Mouse (Mus musculus): ENCODE data around the gene Negr1. TPM values are rescaled to one million over a fixed set of nuclear protein-coding genes. Genes with fewer than 3 reads are reported as not detected.
A peak's percentile ranks its signal among the peaks of the same experiment; 100 is the strongest.

Gene Negr1
- total and polyA plus RNA-seq, 3 experiments = not detected

DNA sequence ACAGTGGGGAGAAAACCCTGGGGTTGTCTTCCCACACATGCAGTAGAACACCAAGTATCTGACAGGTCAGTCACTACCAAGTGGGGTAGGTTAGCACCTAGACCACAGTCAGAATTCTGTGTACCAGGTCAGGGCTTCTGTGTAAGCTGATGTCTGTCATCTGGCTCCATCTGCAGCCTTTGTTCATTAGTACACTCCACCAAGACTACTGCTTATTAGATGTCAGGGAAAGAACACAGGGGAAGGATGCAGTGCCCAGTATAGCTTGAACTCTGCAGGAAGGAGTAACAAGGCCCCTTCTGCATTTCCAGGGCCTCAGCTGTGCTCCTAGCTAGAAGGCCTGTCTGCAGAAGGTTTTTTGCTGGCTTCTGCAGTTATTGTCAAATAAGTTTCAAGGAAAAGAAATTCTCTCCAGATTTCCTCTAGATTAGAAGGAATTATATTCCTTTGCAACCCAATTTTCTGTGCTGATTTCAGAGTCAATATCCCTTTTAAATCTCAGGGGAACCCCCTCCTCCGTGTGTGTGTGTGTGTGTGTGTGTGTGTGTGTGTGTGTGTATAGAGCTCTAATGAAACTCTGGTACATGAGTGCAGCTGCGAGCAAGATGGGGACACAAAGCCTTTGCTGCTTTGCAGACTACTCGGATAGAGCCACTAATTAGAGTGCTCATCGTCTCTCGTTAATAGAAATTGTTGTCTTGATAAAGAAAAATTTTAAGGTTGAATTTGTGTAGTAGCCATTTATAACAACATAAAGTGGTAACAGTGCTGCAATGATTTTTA lies 654.5 kb downstream of the Negr1 start:
- Histone ChIP-seq H3K4me3 (replicated peaks in 1 of 3; ENCODE audit: low read depth in 2 of 3, low read length in 2 of 3, poor library complexity in 1 of 3) (no peak overlapping the region), H3K79me2 (replicated peaks; ENCODE audit: control insufficient read depth, extremely low read depth, insufficient read depth, poor library complexity, severe bottlenecking) (no peaks in the 10 kb centered on the region), H3K9me3 (replicated peaks; ENCODE audit: low read length) (no peaks in the 10 kb centered on the region), H3K4me2 (ENCODE audit: insufficient read depth, low read depth, poor library complexity, severe bottlenecking) (no peak overlapping the region), H3K9ac (ENCODE audit: insufficient read depth, low read depth) (no peak overlapping the region), H3K36me3 (replicated peaks in 1 of 2; ENCODE audit: control insufficient read depth in 1 of 2, insufficient read depth in 1 of 2, low read length in 1 of 2) (no peaks in the 10 kb centered on the region), H3K4me1 (ENCODE audit: control insufficient read depth in 1 of 2, insufficient read depth in 2 of 2) (no peaks in the 10 kb centered on the region), H3K27ac (ENCODE audit: insufficient read depth, low read depth) (no peak overlapping the region), H3K27me3 (replicated peaks) (no peaks in the 10 kb centered on the region)
- TF ChIP-seq RAD21 (IDR thresholded peaks at IDR 0.05; ENCODE audit: low read depth, low read length) (peak; percentile 15), ZNF384 (IDR thresholded peaks at IDR 0.05; ENCODE audit: low read depth, low read length) (no peak), NRF1 (IDR thresholded peaks at IDR 0.05; ENCODE audit: low read depth, low read length) (no peak), GABPA (IDR thresholded peaks at IDR 0.05; ENCODE audit: insufficient replicate concordance, low read depth, low read length) (no peak), NELFE (IDR thresholded peaks at IDR 0.05; ENCODE audit: low read depth, low read length) (no peak), CTCF (conservative IDR thresholded peaks at IDR 0.05 in 1 of 2, IDR thresholded peaks at IDR 0.05 in 1 of 2; ENCODE audit: low read depth in 2 of 2, low read length in 2 of 2) (no peak; a peak in 1 of 4 replicates), POLR2AphosphoS2 (IDR thresholded peaks at IDR 0.05; ENCODE audit: low read depth, low read length) (no peak)
- in situ Hi-C loops (cut with MboI; ENCODE audit: low pct_ligation_motif_present, low pct_unique_long_range_greater_than_20kb, low sequenced_read_pairs) = no loop called here
- dilution Hi-C loops (cut with MboI; ENCODE audit: extremely low pct_ligation_motif_present, extremely low pct_unique_long_range_greater_than_20kb, low sequenced_read_pairs) = no loop called here
- no peak for DNase-seq (ENCODE audit: extremely low read depth)

DNA sequence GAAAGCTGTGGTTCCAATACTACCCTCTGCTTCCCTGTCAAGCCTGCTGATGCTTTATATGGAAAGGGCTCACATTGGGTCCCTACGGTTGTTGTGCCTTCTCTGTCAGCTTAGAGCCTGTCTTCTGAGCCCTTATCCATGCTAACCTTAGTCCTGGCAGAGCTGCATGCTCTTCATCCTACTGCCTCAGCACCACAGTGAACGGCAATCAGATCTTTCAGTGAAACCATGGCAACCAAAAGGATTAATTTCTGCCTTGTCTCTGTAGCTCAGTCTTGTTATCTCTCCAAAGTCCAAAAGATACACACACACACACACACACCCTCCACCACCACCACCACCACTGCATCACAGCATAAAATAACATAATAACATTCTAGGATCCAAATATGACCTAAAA lies 656.2 kb downstream of the Negr1 start:
- Histone ChIP-seq H3K4me3 (replicated peaks in 1 of 3; ENCODE audit: low read depth in 2 of 3, low read length in 2 of 3, poor library complexity in 1 of 3) (no peak overlapping the region), H3K27ac (ENCODE audit: insufficient read depth, low read depth) (no peak overlapping the region), H3K79me2 (replicated peaks; ENCODE audit: control insufficient read depth, extremely low read depth, insufficient read depth, poor library complexity, severe bottlenecking) (no peaks in the 10 kb centered on the region), H3K27me3 (replicated peaks) (no peaks in the 10 kb centered on the region), H3K36me3 (replicated peaks in 1 of 2; ENCODE audit: control insufficient read depth in 1 of 2, insufficient read depth in 1 of 2, low read length in 1 of 2) (no peaks in the 10 kb centered on the region), H3K4me1 (ENCODE audit: control insufficient read depth in 1 of 2, insufficient read depth in 2 of 2) (no peaks in the 10 kb centered on the region), H3K9me3 (replicated peaks; ENCODE audit: low read length) (no peaks in the 10 kb centered on the region), H3K4me2 (ENCODE audit: insufficient read depth, low read depth, poor library complexity, severe bottlenecking) (no peak overlapping the region), H3K9ac (ENCODE audit: insufficient read depth, low read depth) (no peak overlapping the region)
- dilution Hi-C loops (cut with MboI; ENCODE audit: extremely low pct_ligation_motif_present, extremely low pct_unique_long_range_greater_than_20kb, low sequenced_read_pairs) = no loop called here
- no peak for TF ChIP-seq MEF2A (IDR thresholded peaks at IDR 0.05; ENCODE audit: borderline replicate concordance, low read depth, low read length)
- TF ChIP-seq JUN (IDR thresholded peaks at IDR 0.05; ENCODE audit: insufficient read depth, low read depth, low read length) = no peak
- TF ChIP-seq POLR2A (IDR thresholded peaks at IDR 0.05; ENCODE audit: low read depth, low read length) = no peak
- no peak for TF ChIP-seq MAFK (IDR thresholded peaks at IDR 0.05; ENCODE audit: insufficient replicate concordance, low read length)
- TF ChIP-seq IRF4 (IDR thresholded peaks at IDR 0.05; ENCODE audit: low read depth, low read length) = no peak
- DNase-seq (ENCODE audit: extremely low read depth) = no peak
- in situ Hi-C loops (cut with MboI; ENCODE audit: low pct_ligation_motif_present, low pct_unique_long_range_greater_than_20kb, low sequenced_read_pairs) = no loop called here

DNA sequence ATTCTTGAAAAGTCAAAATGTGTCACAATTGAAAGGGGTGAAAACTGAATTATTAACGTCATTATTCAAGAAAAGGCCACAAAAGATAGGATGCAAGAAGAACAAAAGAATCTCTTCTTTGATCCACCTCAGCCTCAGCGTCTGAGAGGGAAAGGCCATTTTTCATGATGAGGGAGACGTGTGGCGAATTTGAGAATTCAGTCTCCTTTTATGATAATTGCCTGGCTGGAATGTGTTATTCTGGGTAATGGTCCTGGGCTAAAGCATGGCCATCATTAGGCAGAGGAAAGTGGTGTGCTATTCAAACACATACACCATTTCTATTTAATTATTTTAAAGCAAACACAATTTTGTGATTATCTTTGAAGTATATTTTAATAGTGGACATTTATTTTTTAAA lies 663.3 kb downstream of the Negr1 start:
- Histone ChIP-seq H3K9ac (ENCODE audit: insufficient read depth, low read depth) (no peak overlapping the region), H3K4me3 (replicated peaks in 1 of 3; ENCODE audit: low read depth in 2 of 3, low read length in 2 of 3, poor library complexity in 1 of 3) (no peak overlapping the region), H3K4me2 (ENCODE audit: insufficient read depth, low read depth, poor library complexity, severe bottlenecking) (no peak overlapping the region), H3K36me3 (replicated peaks in 1 of 2; ENCODE audit: control insufficient read depth in 1 of 2, insufficient read depth in 1 of 2, low read length in 1 of 2) (no peaks in the 10 kb centered on the region), H3K27me3 (replicated peaks) (peaks cover 2% of the 10 kb centered on the region), H3K27ac (ENCODE audit: insufficient read depth, low read depth) (no peak overlapping the region), H3K79me2 (replicated peaks; ENCODE audit: control insufficient read depth, extremely low read depth, insufficient read depth, poor library complexity, severe bottlenecking) (no peaks in the 10 kb centered on the region), H3K9me3 (replicated peaks; ENCODE audit: low read length) (no peaks in the 10 kb centered on the region), H3K4me1 (ENCODE audit: control insufficient read depth in 1 of 2, insufficient read depth in 2 of 2) (no peaks in the 10 kb centered on the region)
- DNase-seq (ENCODE audit: extremely low read depth) = no peak
- no peak for TF ChIP-seq PAX5 (IDR thresholded peaks at IDR 0.05; ENCODE audit: low read length)
- no peak for TF ChIP-seq MAZ (IDR thresholded peaks at IDR 0.05; ENCODE audit: low read depth, low read length)
- TF ChIP-seq CHD1 (IDR thresholded peaks at IDR 0.05; ENCODE audit: low read depth, low read length) = no peak
- no peak for TF ChIP-seq JUND (conservative IDR thresholded peaks at IDR 0.05; ENCODE audit: low read depth, low read length)
- no peak for TF ChIP-seq TCF12 (IDR thresholded peaks at IDR 0.05; ENCODE audit: low read depth, low read length)
- TF ChIP-seq USF2 (conservative IDR thresholded peaks at IDR 0.05; ENCODE audit: low read depth, low read length) = no peak
- no peak for TF ChIP-seq NRF1 (IDR thresholded peaks at IDR 0.05; ENCODE audit: low read depth, low read length)
- TF ChIP-seq POLR2AphosphoS2 (IDR thresholded peaks at IDR 0.05; ENCODE audit: low read depth, low read length) = no peak
- dilution Hi-C loops (cut with MboI; ENCODE audit: extremely low pct_ligation_motif_present, extremely low pct_unique_long_range_greater_than_20kb, low sequenced_read_pairs) (no loop called here), in situ Hi-C loops (cut with MboI; ENCODE audit: low pct_ligation_motif_present, low pct_unique_long_range_greater_than_20kb, low sequenced_read_pairs) (no loop called here)
